In genomic region chr3:68350624-68351023, GRCm38 (mm10) we compare ENCODE assay signal across 21 mouse cellular contexts.
DNase-seq lines count a peak whose midpoint lies in the region; ATAC-seq lines count a peak whose summit lies in the region.
"Had no signal": no experiment of that assay in that cellular context is flagged by ENCODE, and none has a peak within 500 bp of the region (broad histone marks: within the 10 kb centered on the region; RNA-seq: fewer than 3 reads in every experiment).

No protein-coding gene starts in this region.

- H3K4me1 ChIP-seq in hindbrain, embryonic 13.5 days (replicated peaks): peaks cover 12% of the 10 kb centered on the region
- no peaks in the 10 kb centered on the region for H3K4me1 ChIP-seq in hindbrain, embryonic 11.5 days (replicated peaks; ENCODE audit: control insufficient read depth, insufficient read depth, low read length)
- H3K4me1 ChIP-seq in midbrain, embryonic 13.5 days (replicated peaks): peaks cover 3% of the 10 kb centered on the region; the same call in 1 of the 2 replicates
- no peaks in the 10 kb centered on the region for H3K4me1 ChIP-seq in midbrain, embryonic 11.5 days (ENCODE audit: control insufficient read depth, insufficient read depth, low read length)
- H3K4me1 ChIP-seq: heart, embryonic 15.5 days had no signal

- no peak for DNase-seq in hindbrain, embryonic 11.5 days (ENCODE audit: low spot score)
- no peak for DNase-seq in midbrain, embryonic 11.5 days (ENCODE audit: low spot score, missing footprints)
- peak; percentile 5 for DNase-seq in retina, postnatal 1 day
- DNase-seq in retina, embryonic 14.5 days (ENCODE audit: low spot score): no peak
- no peak for DNase-seq in urinary bladder, postnatal 25 days (ENCODE audit: low spot score)
- DNase-seq: adrenal gland, postnatal 14 days; cerebellum, adult 2 months; cerebellum, postnatal 10 days; forebrain, postnatal 0 days; gastrocnemius, postnatal 14 days; heart, adult 2 months; heart, postnatal 14 days had no signal

- 69% methylated on average over 6 of the region's 6 CpGs for WGBS in hindbrain, embryonic 13.5 days
- WGBS in hindbrain, embryonic 11.5 days: 74% methylated on average over 6 of the region's 6 CpGs
- WGBS in midbrain, embryonic 13.5 days: 81% methylated on average over 6 of the region's 6 CpGs
- 88% methylated on average over 6 of the region's 6 CpGs for WGBS in midbrain, embryonic 11.5 days

- ATAC-seq in hindbrain, embryonic 13.5 days (ENCODE audit: low FRiP score): no peak
- ATAC-seq in hindbrain, embryonic 11.5 days (ENCODE audit: low FRiP score): no peak
- ATAC-seq in midbrain, embryonic 13.5 days: peak; percentile 58; the same call in 1 of the 2 replicates
- ATAC-seq in midbrain, embryonic 11.5 days (ENCODE audit: low FRiP score): no peak
- ATAC-seq: activated CD4-positive, CD25-positive, alpha-beta regulatory T cell, adult 4 months; forebrain, embryonic 13.5 days; forebrain, postnatal 0 days; Patski had no signal

- no peak overlapping the region for H3K9ac ChIP-seq in hindbrain, embryonic 13.5 days
- H3K9ac ChIP-seq in hindbrain, embryonic 11.5 days (ENCODE audit: low read depth, low read length): no peak overlapping the region
- H3K9ac ChIP-seq in midbrain, embryonic 13.5 days (replicated peaks): no peak overlapping the region
- H3K9ac ChIP-seq in midbrain, embryonic 11.5 days (ENCODE audit: low read length): no peak overlapping the region
- H3K9ac ChIP-seq: forebrain, embryonic 13.5 days; forebrain, postnatal 0 days; heart, embryonic 15.5 days had no signal

- H3K4me3 ChIP-seq in hindbrain, embryonic 13.5 days: no peak overlapping the region
- H3K4me3 ChIP-seq in hindbrain, embryonic 11.5 days (ENCODE audit: low read depth, low read length): no peak overlapping the region
- no peak overlapping the region for H3K4me3 ChIP-seq in midbrain, embryonic 13.5 days (replicated peaks)
- no peak overlapping the region for H3K4me3 ChIP-seq in midbrain, embryonic 11.5 days (ENCODE audit: low read depth, low read length)
- H3K4me3 ChIP-seq: embryonic facial prominence, embryonic 10.5 days; forebrain, embryonic 13.5 days; heart, adult 2 months; heart, embryonic 15.5 days had no signal

- no peaks in the 10 kb centered on the region for H3K36me3 ChIP-seq in hindbrain, embryonic 13.5 days
- H3K36me3 ChIP-seq in hindbrain, embryonic 11.5 days (ENCODE audit: control insufficient read depth, insufficient read depth, low read length): no peaks in the 10 kb centered on the region
- H3K36me3 ChIP-seq in midbrain, embryonic 13.5 days: no peaks in the 10 kb centered on the region
- no peaks in the 10 kb centered on the region for H3K36me3 ChIP-seq in midbrain, embryonic 11.5 days (ENCODE audit: control insufficient read depth, insufficient read depth, low read length)
- H3K36me3 ChIP-seq: embryonic facial prominence, embryonic 10.5 days; heart, embryonic 15.5 days had no signal

- 0 out of 2 replicates have a peak overlapping the region, but pooled peaks have one; percentile 19 for H3K27ac ChIP-seq in hindbrain, embryonic 13.5 days
- no peak overlapping the region for H3K27ac ChIP-seq in hindbrain, embryonic 11.5 days (ENCODE audit: low read depth, low read length)
- H3K27ac ChIP-seq in midbrain, embryonic 13.5 days: no peak overlapping the region
- H3K27ac ChIP-seq in midbrain, embryonic 11.5 days (ENCODE audit: low read depth, low read length): no peak overlapping the region
- H3K27ac ChIP-seq: embryonic facial prominence, embryonic 10.5 days; forebrain, embryonic 13.5 days; heart, adult 2 months; heart, embryonic 15.5 days had no signal

- H3K27me3 ChIP-seq in hindbrain, embryonic 13.5 days: no peaks in the 10 kb centered on the region
- H3K27me3 ChIP-seq in hindbrain, embryonic 11.5 days (ENCODE audit: control insufficient read depth, insufficient read depth, low read length): no peaks in the 10 kb centered on the region
- H3K27me3 ChIP-seq in midbrain, embryonic 13.5 days: no peaks in the 10 kb centered on the region
- H3K27me3 ChIP-seq in midbrain, embryonic 11.5 days (ENCODE audit: control insufficient read depth, insufficient read depth, low read length): no peaks in the 10 kb centered on the region
- H3K27me3 ChIP-seq: CH12.LX; forebrain, embryonic 13.5 days; heart, embryonic 15.5 days had no signal

- peaks cover 5% of the 10 kb centered on the region for H3K9me3 ChIP-seq in hindbrain, embryonic 13.5 days
- H3K9me3 ChIP-seq in hindbrain, embryonic 11.5 days (ENCODE audit: control insufficient read depth, low read length): no peaks in the 10 kb centered on the region
- no peaks in the 10 kb centered on the region for H3K9me3 ChIP-seq in midbrain, embryonic 13.5 days
- no peaks in the 10 kb centered on the region; the same call in 1 of the 2 replicates for H3K9me3 ChIP-seq in midbrain, embryonic 11.5 days (ENCODE audit: control insufficient read depth, low read length)
- H3K9me3 ChIP-seq: embryonic facial prominence, embryonic 10.5 days; heart, embryonic 15.5 days had no signal

- no peak overlapping the region for H3K4me2 ChIP-seq in hindbrain, embryonic 13.5 days
- H3K4me2 ChIP-seq in hindbrain, embryonic 11.5 days (replicated peaks; ENCODE audit: low read depth, low read length): no peak overlapping the region
- H3K4me2 ChIP-seq in midbrain, embryonic 13.5 days (replicated peaks): no peak overlapping the region
- H3K4me2 ChIP-seq in midbrain, embryonic 11.5 days: no peak overlapping the region
- H3K4me2 ChIP-seq: forebrain, embryonic 13.5 days; heart, embryonic 11.5 days; heart, embryonic 15.5 days had no signal
